Mouse (Mus musculus) CH12.LX (cell line): ENCODE data around the gene Atp8a2. TPM values are rescaled to one million over a fixed set of nuclear protein-coding genes. Genes with fewer than 3 reads are reported as not detected.

ENCODE experiments used
- DNase-seq: peaks from one replicate; pipeline ENCODE4 v3.0.0-alpha.2; 2013; ENCODE audit errors: extremely low read depth
- H3K27ac ChIP-seq: 2 replicates; pipeline ENCODE4 v1.5.1; 2012; ENCODE audit warnings: low read depth, mild to moderate bottlenecking, control low read depth, moderate library complexity; ENCODE audit not compliant: insufficient read depth
- H3K27me3 ChIP-seq: replicated peaks from 2 replicates; pipeline ENCODE3; 2012; ENCODE audit warnings: inconsistent platforms
- H3K36me3 ChIP-seq, 2 experiments: replicated peaks in 1 of 2; 2 replicates each; pipeline versions ENCODE3 to v1.6.1; 2012; ENCODE audit warnings: inconsistent platforms in 1 of 2, low read length in 1 of 2, mild to moderate bottlenecking in 1 of 2, mixed read lengths in 1 of 2, moderate library complexity in 1 of 2; ENCODE audit not compliant: control insufficient read depth in 1 of 2, insufficient read depth in 1 of 2
- H3K4me1 ChIP-seq, 2 experiments: 2 replicates each; pipeline ENCODE4 v1.6.1; 2012; ENCODE audit warnings: inconsistent platforms in 1 of 2, moderate library complexity in 1 of 2; ENCODE audit not compliant: insufficient read depth in 2 of 2, control insufficient read depth in 1 of 2
- H3K4me2 ChIP-seq: 2 replicates; pipeline ENCODE4 v1.6.1; 2012; ENCODE audit warnings: low read depth, mild to moderate bottlenecking, control low read depth; ENCODE audit not compliant: poor library complexity, insufficient read depth, severe bottlenecking
- H3K4me3 ChIP-seq, 3 experiments: fragments of 150-350 bp in 1 of 3; sonication (generic) in 1 of 3; replicated peaks in 1 of 3; 2 replicates each; pipeline versions ENCODE3 to v1.5.1; 2011 to 2012; ENCODE audit warnings: low read depth in 2 of 3, low read length in 2 of 3, mild to moderate bottlenecking in 2 of 3, moderate library complexity in 2 of 3, control low read depth in 1 of 3, improper control_type of control experiment in 1 of 3, inconsistent platforms in 1 of 3, mixed read lengths in 1 of 3; ENCODE audit not compliant: poor library complexity in 1 of 3
- H3K79me2 ChIP-seq: replicated peaks from 2 replicates; pipeline ENCODE4 v1.6.1; 2012; ENCODE audit warnings: mild to moderate bottlenecking, moderate library complexity; ENCODE audit not compliant: control insufficient read depth, poor library complexity, insufficient read depth, severe bottlenecking; ENCODE audit errors: extremely low read depth
- H3K9ac ChIP-seq: 2 replicates; pipeline ENCODE4 v1.6.1; 2012; ENCODE audit warnings: low read depth, mild to moderate bottlenecking, control low read depth, moderate library complexity; ENCODE audit not compliant: insufficient read depth
- H3K9me3 ChIP-seq: replicated peaks from 2 replicates; pipeline ENCODE3; 2012; ENCODE audit warnings: low read length, inconsistent platforms, mixed read lengths
- EP300 ChIP-seq: IDR thresholded peaks from 2 replicates; pipeline ENCODE4 v1.6.1; 2011; ENCODE audit warnings: low read length, improper control_type of control experiment
- GABPA ChIP-seq: IDR thresholded peaks from 2 replicates; pipeline ENCODE4 v1.6.1; 2012; ENCODE audit warnings: low read depth, low read length, improper control_type of control experiment, inconsistent platforms; ENCODE audit not compliant: insufficient replicate concordance
- HCFC1 ChIP-seq: IDR thresholded peaks from 2 replicates; pipeline ENCODE4 v1.6.1; 2012; ENCODE audit warnings: low read depth, mild to moderate bottlenecking, inconsistent platforms, low read length, improper control_type of control experiment
- IRF4 ChIP-seq: IDR thresholded peaks from 2 replicates; pipeline ENCODE4 v1.6.1; 2014; ENCODE audit warnings: low read depth, mild to moderate bottlenecking, inconsistent platforms, low read length, improper control_type of control experiment
- JUN ChIP-seq: IDR thresholded peaks from 2 replicates; pipeline ENCODE4 v1.6.1; 2011; ENCODE audit warnings: low read depth, mild to moderate bottlenecking, low read length, improper control_type of control experiment, moderate library complexity; ENCODE audit not compliant: insufficient read depth
- JUND ChIP-seq: conservative IDR thresholded peaks from 2 replicates; pipeline ENCODE4 v1.6.1; 2011; ENCODE audit warnings: low read depth, low read length, improper control_type of control experiment
- KAT2A ChIP-seq: IDR thresholded peaks from 2 replicates; pipeline ENCODE4 v1.6.1; 2012; ENCODE audit warnings: low read length, improper control_type of control experiment, inconsistent platforms; ENCODE audit not compliant: insufficient replicate concordance
- MAFK ChIP-seq: IDR thresholded peaks from 2 replicates; pipeline ENCODE4 v1.6.1; 2011; ENCODE audit warnings: low read length, improper control_type of control experiment; ENCODE audit not compliant: insufficient replicate concordance
- MAZ ChIP-seq: IDR thresholded peaks from 2 replicates; pipeline ENCODE4 v1.6.1; 2012; ENCODE audit warnings: low read depth, mild to moderate bottlenecking, inconsistent platforms, low read length, improper control_type of control experiment, moderate library complexity
- MEF2A ChIP-seq: IDR thresholded peaks from 2 replicates; pipeline ENCODE4 v1.6.1; 2014; ENCODE audit warnings: low read depth, mild to moderate bottlenecking, inconsistent platforms, low read length, improper control_type of control experiment, borderline replicate concordance
- MXI1 ChIP-seq: IDR thresholded peaks from 2 replicates; pipeline ENCODE4 v1.6.1; 2011; ENCODE audit warnings: mild to moderate bottlenecking, low read depth, low read length, improper control_type of control experiment
- MYC ChIP-seq: IDR thresholded peaks from 2 replicates; pipeline ENCODE4 v1.6.1; 2011; ENCODE audit warnings: low read depth, mild to moderate bottlenecking, improper control_type of control experiment, low read length
- NELFE ChIP-seq: IDR thresholded peaks from 2 replicates; pipeline ENCODE4 v1.6.1; 2011; ENCODE audit warnings: low read depth, low read length, improper control_type of control experiment
- NRF1 ChIP-seq: IDR thresholded peaks from 2 replicates; pipeline ENCODE4 v1.6.1; 2014; ENCODE audit warnings: low read depth, mild to moderate bottlenecking, inconsistent platforms, low read length, improper control_type of control experiment, moderate library complexity
- PAX5 ChIP-seq: IDR thresholded peaks from 2 replicates; pipeline ENCODE4 v1.6.1; 2012; ENCODE audit warnings: low read length, inconsistent platforms, mixed read lengths
- RAD21 ChIP-seq: IDR thresholded peaks from 2 replicates; pipeline ENCODE4 v1.6.1; 2011; ENCODE audit warnings: low read depth, mild to moderate bottlenecking, low read length, improper control_type of control experiment, moderate library complexity
- SMC3 ChIP-seq: IDR thresholded peaks from 2 replicates; pipeline ENCODE4 v1.6.1; 2011; ENCODE audit warnings: low read depth, low read length, improper control_type of control experiment
- TBP ChIP-seq: conservative IDR thresholded peaks from 2 replicates; pipeline ENCODE4 v1.6.1; 2011; ENCODE audit warnings: low read depth, low read length, improper control_type of control experiment
- UBTF ChIP-seq: IDR thresholded peaks from 2 replicates; pipeline ENCODE4 v1.6.1; 2012; ENCODE audit warnings: low read depth, mild to moderate bottlenecking, inconsistent platforms, low read length, improper control_type of control experiment, moderate library complexity
- USF2 ChIP-seq: conservative IDR thresholded peaks from 2 replicates; pipeline ENCODE4 v1.6.1; 2011; ENCODE audit warnings: low read depth, low read length, improper control_type of control experiment
- ZNF384 ChIP-seq: IDR thresholded peaks from 2 replicates; pipeline ENCODE4 v1.6.1; 2012; ENCODE audit warnings: low read depth, low read length, improper control_type of control experiment, inconsistent platforms
- dilution Hi-C: fragments of 300-500 bp; cut with MboI; formaldehyde crosslinking; loops from 2 replicates; pipeline ENCODE4 v1.14.3; 2020; ENCODE audit warnings: low sequenced_read_pairs; ENCODE audit not compliant: extremely low pct_unique_long_range_greater_than_20kb, extremely low pct_ligation_motif_present
- in situ Hi-C: fragments of 300-500 bp; cut with MboI; formaldehyde crosslinking; loops from 3 replicates; pipeline ENCODE4 v1.14.3; 2019; ENCODE audit warnings: low sequenced_read_pairs, low pct_ligation_motif_present, low pct_unique_long_range_greater_than_20kb, mixed read lengths
- polyA plus RNA-seq: library from polyadenylated mRNA; unstranded; fragments of >175 nt; gene quantifications from 2 replicates; pipeline ENCODE4 v1.2.1, GENCODE M21; 2012; ENCODE audit warnings: low read depth; ENCODE audit not compliant: insufficient read length
- total RNA-seq, 2 experiments: library from RNA; depleted of rRNA; stranded (reverse); fragments of 300-350 nt in 1 of 2; fragments of >200 nt in 1 of 2; gene quantifications; 2 replicates each; pipeline ENCODE4 v1.2.3; 2012 to 2014

Gene Atp8a2
- total and polyA plus RNA-seq, 3 experiments = 0.15 to 0.29 (median 0.21) TPM

- TF ChIP-seq UBTF (no peak), NRF1 (no peak)
- TF ChIP-seq, all 38 proteins: peak for 0
Measured at GRCm38 (mm10) chr14:60178571-60178955, 18.4 kb downstream of the Atp8a2 start (continued).

GRCm38 (mm10) chr14:60177614-60178570, 19.1 kb downstream of the Atp8a2 start:
- dilution Hi-C loops (no loop called here), in situ Hi-C loops (no loop called here)
- Histone ChIP-seq H3K27ac (no peak overlapping the region), H3K4me3 (no peak overlapping the region), H3K36me3 (no peaks in the 10 kb centered on the region), H3K79me2 (no peaks in the 10 kb centered on the region), H3K27me3 (no peaks in the 10 kb centered on the region), H3K9me3 (no peaks in the 10 kb centered on the region), H3K4me2 (no peak overlapping the region), H3K4me1 (no peaks in the 10 kb centered on the region), H3K9ac (no peak overlapping the region)
- DNase-seq = no peak
- TF ChIP-seq PAX5 = no peak
- TF ChIP-seq ZNF384 = no peak
- TF ChIP-seq MEF2A = no peak
- TF ChIP-seq MYC = no peak
- TF ChIP-seq MXI1 = no peak
- no peak for TF ChIP-seq MAFK
- no peak for TF ChIP-seq TBP
- no peak for TF ChIP-seq IRF4
- TF ChIP-seq USF2 = no peak
- TF ChIP-seq MAZ = no peak
- TF ChIP-seq NRF1 = no peak
- TF ChIP-seq SMC3 = no peak

- Histone ChIP-seq H3K27ac (no peak overlapping the region), H3K9me3 (no peaks in the 10 kb centered on the region), H3K36me3 (no peaks in the 10 kb centered on the region), H3K9ac (no peak overlapping the region), H3K27me3 (no peaks in the 10 kb centered on the region), H3K4me1 (peaks cover 0 to 2% of the 10 kb centered on the region in 2 experiments; a peak in 1 of 4 replicates), H3K4me3 (no peak overlapping the region), H3K4me2 (no peak overlapping the region), H3K79me2 (no peaks in the 10 kb centered on the region)
- no peak for DNase-seq
- TF ChIP-seq GABPA (no peak), UBTF (no peak), RAD21 (no peak), JUND (no peak), NRF1 (no peak), NELFE (no peak), EP300 (no peak), KAT2A (no peak), SMC3 (no peak), JUN (no peak), MEF2A (no peak), HCFC1 (no peak)
- dilution Hi-C loops = no loop called here
- in situ Hi-C loops = no loop called here
Measured at GRCm38 (mm10) chr14:60176891-60177613, 19.9 kb downstream of the Atp8a2 start.
